Mouse (Mus musculus) lung, postnatal 36 days (tissue): Measurements from ENCODE around the gene Myo5a.

Source experiments
- DNase-seq: peaks from one replicate; pipeline ENCODE4 v3.0.0; 2022; ENCODE audit warnings: mixed read lengths

Myo5a gene

GRCm38 (mm10) chr9:75253766-75254165 lies 183.0 kb downstream of the Myo5a start:
- no peak for DNase-seq

- DNase-seq = peak; percentile 53
Observed at GRCm38 (mm10) chr9:75254196-75254955, 183.6 kb downstream of the Myo5a start.

GRCm38 (mm10) chr9:75255820-75256545 lies 185.2 kb downstream of the Myo5a start:
- DNase-seq = no peak

- no peak for DNase-seq
Observed at GRCm38 (mm10) chr9:75258792-75259191, 188.0 kb downstream of the Myo5a start.

GRCm38 (mm10) chr9:75259656-75260055 lies 188.8 kb downstream of the Myo5a start:
- no peak for DNase-seq

- DNase-seq = no peak
Observed at GRCm38 (mm10) chr9:75261332-75261872, 190.6 kb downstream of the Myo5a start.

- DNase-seq = peak; percentile 16
Observed at GRCm38 (mm10) chr9:75262235-75262826, 191.5 kb downstream of the Myo5a start.

GRCm38 (mm10) chr9:75264008-75264718 lies 193.3 kb downstream of the Myo5a start:
- peak; percentile 86 for DNase-seq

GRCm38 (mm10) chr9:75267147-75267546 lies 196.3 kb downstream of the Myo5a start:
- DNase-seq = no peak

- DNase-seq = no peak
Observed at GRCm38 (mm10) chr9:75270382-75270781, 199.6 kb downstream of the Myo5a start.

- DNase-seq = no peak
Observed at GRCm38 (mm10) chr9:75271539-75271938, 200.7 kb downstream of the Myo5a start.
